Mouse (Mus musculus): ENCODE results near the gene Abcb4. TPM values are rescaled to one million over a fixed set of nuclear protein-coding genes. Genes with fewer than 3 reads are reported as not detected.

Gene Abcb4
- polyA plus RNA-seq, 1 experiment from 2014 or later: 0.49 TPM

- no peaks in the 10 kb centered on the region for H3K9me3 ChIP-seq (replicated peaks)
- no peak overlapping the region for H3K9ac ChIP-seq
- H3K27me3 ChIP-seq: no peaks in the 10 kb centered on the region
- no peak for ATAC-seq (ENCODE audit: insufficient number of reproducible peaks, low FRiP score, low TSS enrichment, low read depth)
- no peak overlapping the region for H3K4me3 ChIP-seq (replicated peaks)
- H3K4me2 ChIP-seq (replicated peaks): no peak overlapping the region
- WGBS: 81% methylated on average over 2 of the region's 2 CpGs
- no peak overlapping the region for H3K27ac ChIP-seq (replicated peaks)
- no peaks in the 10 kb centered on the region for H3K36me3 ChIP-seq
- no peaks in the 10 kb centered on the region for H3K4me1 ChIP-seq
These were observed 16.4 kb upstream of the Abcb4 start for GRCm38 (mm10) chr5:8877086-8877485.

DNA sequence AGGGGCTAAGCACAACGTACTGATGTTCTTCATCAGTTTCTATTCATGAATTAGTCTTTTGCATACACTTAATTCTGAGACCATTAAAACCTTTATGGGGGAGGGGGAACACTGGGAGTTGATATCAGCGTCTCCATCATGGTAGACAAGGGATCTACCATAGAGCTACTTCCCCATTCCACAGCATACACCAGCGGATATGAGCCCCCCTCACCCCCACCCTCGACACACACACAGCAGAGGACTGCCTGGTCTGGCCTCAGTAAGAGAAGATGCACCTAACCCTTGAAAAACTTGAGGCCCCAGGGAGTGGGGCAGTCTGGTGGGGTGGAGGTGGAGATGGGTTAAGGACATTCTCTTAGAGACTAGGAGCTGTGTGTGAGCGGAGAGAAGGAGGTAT lies 15.7 kb upstream of the Abcb4 start:
- H3K4me2 ChIP-seq (replicated peaks): no peak overlapping the region
- no peaks in the 10 kb centered on the region for H3K36me3 ChIP-seq
- no peak overlapping the region for H3K4me3 ChIP-seq (replicated peaks)
- H3K9me3 ChIP-seq (replicated peaks): no peaks in the 10 kb centered on the region
- ATAC-seq (ENCODE audit: insufficient number of reproducible peaks, low FRiP score, low TSS enrichment, low read depth): no peak
- H3K9ac ChIP-seq: no peak overlapping the region
- no peak overlapping the region for H3K27ac ChIP-seq (replicated peaks)
- H3K4me1 ChIP-seq: no peaks in the 10 kb centered on the region
- WGBS: 66% methylated on average over 5 of the region's 5 CpGs
- no peaks in the 10 kb centered on the region for H3K27me3 ChIP-seq

DNA sequence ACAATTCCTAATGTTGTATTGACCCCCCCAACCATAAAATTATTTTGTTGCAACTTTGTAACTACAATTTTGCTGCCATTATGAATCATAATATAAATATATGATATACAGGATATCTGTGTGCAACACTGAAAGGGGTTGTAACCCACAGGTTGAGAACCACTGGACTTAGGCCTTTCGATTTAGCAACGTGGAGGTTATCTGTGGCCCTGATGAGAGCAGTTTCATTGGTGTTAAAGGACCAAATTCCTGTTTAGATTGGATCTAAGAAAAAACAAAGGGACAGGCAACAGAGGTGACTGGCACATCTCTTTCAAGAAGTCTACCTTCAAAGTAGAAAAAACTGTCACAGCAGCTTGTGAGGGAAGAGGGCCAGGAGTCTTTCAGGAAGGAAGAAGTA lies 7.7 kb upstream of the Abcb4 start:
- Histone ChIP-seq H3K36me3 (no peaks in the 10 kb centered on the region), H3K27me3 (no peaks in the 10 kb centered on the region), H3K4me2 (replicated peaks) (no peak overlapping the region), H3K27ac (replicated peaks) (no peak overlapping the region), H3K9ac (no peak overlapping the region), H3K4me3 (replicated peaks) (no peak overlapping the region), H3K4me1 (no peaks in the 10 kb centered on the region), H3K9me3 (replicated peaks) (no peaks in the 10 kb centered on the region)
- no peak for ATAC-seq (ENCODE audit: insufficient number of reproducible peaks, low FRiP score, low TSS enrichment, low read depth)
- WGBS: 79% methylated on average over 2 of the region's 2 CpGs

DNA sequence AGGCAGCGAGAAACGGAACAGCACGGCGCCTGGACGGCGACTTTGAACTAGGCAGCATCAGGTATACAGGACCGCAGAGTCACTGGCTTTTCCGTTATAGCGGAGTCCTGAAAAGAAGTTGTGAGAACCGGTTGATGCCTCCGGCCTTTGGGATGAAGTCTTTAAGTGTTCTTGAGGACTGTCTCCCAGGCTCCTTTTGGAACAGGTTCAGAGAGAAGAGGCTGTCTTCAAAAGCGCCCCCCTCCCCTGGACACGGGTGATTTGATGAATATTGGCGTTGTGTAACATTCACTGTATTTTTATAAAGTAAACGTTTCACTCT lies 548 bp downstream of the Abcb4 start:
- no peak for ATAC-seq (ENCODE audit: insufficient number of reproducible peaks, low FRiP score, low TSS enrichment, low read depth)
- Histone ChIP-seq H3K27ac (replicated peaks) (no peak overlapping the region), H3K4me1 (no peaks in the 10 kb centered on the region), H3K4me2 (replicated peaks) (peak overlapping the region; percentile 95), H3K9me3 (replicated peaks) (no peaks in the 10 kb centered on the region), H3K36me3 (no peaks in the 10 kb centered on the region), H3K9ac (no peak overlapping the region), H3K4me3 (replicated peaks) (peak overlapping the region; percentile 55), H3K27me3 (peaks cover 10% of the 10 kb centered on the region; the same call in 1 of the 2 replicates)
- 8% methylated on average over 15 of the region's 15 CpGs for WGBS

GRCm38 (mm10) chr5:8894641-8895490 lies 1.3 kb downstream of the Abcb4 start:
- no peak overlapping the region for H3K27ac ChIP-seq (replicated peaks)
- H3K4me1 ChIP-seq: no peaks in the 10 kb centered on the region
- WGBS: 66% methylated on average over 15 of the region's 15 CpGs
- no peak overlapping the region for H3K4me3 ChIP-seq (replicated peaks)
- H3K9ac ChIP-seq: no peak overlapping the region
- H3K9me3 ChIP-seq (replicated peaks): no peaks in the 10 kb centered on the region
- ATAC-seq (ENCODE audit: insufficient number of reproducible peaks, low FRiP score, low TSS enrichment, low read depth): no peak
- H3K4me2 ChIP-seq (replicated peaks): peak overlapping the region; percentile 95; the same call in 1 of the 2 replicates
- peaks cover 10% of the 10 kb centered on the region; the same call in 1 of the 2 replicates for H3K27me3 ChIP-seq
- H3K36me3 ChIP-seq: no peaks in the 10 kb centered on the region

DNA sequence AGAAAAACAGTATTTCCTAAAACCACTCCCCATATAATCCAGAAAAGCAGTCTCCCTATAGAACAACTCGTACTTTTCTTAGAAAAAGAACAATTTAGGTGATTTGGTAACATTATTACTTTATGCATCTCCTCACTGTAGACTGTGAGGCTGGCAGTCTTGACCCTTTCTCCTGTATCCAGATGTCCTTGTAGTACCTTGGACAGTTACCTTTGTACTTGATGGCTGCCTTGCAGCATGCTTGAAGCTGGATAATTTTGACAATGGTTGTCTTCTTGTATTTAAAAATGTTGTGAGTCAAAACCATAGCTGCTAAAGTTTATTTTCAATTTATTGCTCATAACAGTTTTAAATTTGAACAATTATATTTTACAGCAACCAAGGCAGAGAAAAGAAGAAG lies 2.7 kb downstream of the Abcb4 start:
- Histone ChIP-seq H3K36me3 (no peaks in the 10 kb centered on the region), H3K4me1 (no peaks in the 10 kb centered on the region), H3K4me2 (replicated peaks) (no peak overlapping the region), H3K4me3 (replicated peaks) (no peak overlapping the region), H3K27ac (replicated peaks) (no peak overlapping the region), H3K9ac (no peak overlapping the region), H3K27me3 (peaks cover 10% of the 10 kb centered on the region; the same call in 1 of the 2 replicates), H3K9me3 (replicated peaks) (no peaks in the 10 kb centered on the region)
- WGBS: 58% methylated on average over 1 of the region's 1 CpGs
- ATAC-seq (ENCODE audit: insufficient number of reproducible peaks, low FRiP score, low TSS enrichment, low read depth): no peak

DNA sequence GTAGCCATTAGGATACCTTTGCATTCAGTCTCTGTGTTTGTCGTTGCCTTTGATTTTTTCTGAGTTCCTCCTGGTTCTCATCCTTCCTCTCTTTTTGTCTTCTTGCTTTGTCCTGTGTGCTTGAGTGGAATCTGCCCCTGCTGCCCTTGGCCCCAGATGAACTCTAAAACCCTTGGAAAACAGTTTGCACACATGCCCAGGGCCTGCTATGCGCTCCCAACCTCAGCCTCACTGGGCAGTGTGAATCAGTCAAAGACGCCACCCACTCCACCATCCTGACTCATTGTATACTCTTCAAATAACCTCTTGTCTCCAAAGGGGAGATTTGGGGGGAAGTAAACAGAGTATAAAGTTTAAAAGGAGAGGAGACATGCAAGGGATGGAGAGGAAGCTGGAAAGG lies 4.7 kb downstream of the Abcb4 start:
- no peak overlapping the region for H3K9ac ChIP-seq
- H3K4me2 ChIP-seq (replicated peaks): no peak overlapping the region
- H3K36me3 ChIP-seq: no peaks in the 10 kb centered on the region
- no peaks in the 10 kb centered on the region for H3K9me3 ChIP-seq (replicated peaks)
- no peak for ATAC-seq (ENCODE audit: insufficient number of reproducible peaks, low FRiP score, low TSS enrichment, low read depth)
- no peak overlapping the region for H3K4me3 ChIP-seq (replicated peaks)
- peaks cover 10% of the 10 kb centered on the region; the same call in 1 of the 2 replicates for H3K27me3 ChIP-seq
- no peak overlapping the region for H3K27ac ChIP-seq (replicated peaks)
- WGBS: 71% methylated on average over 3 of the region's 3 CpGs
- no peaks in the 10 kb centered on the region for H3K4me1 ChIP-seq

DNA sequence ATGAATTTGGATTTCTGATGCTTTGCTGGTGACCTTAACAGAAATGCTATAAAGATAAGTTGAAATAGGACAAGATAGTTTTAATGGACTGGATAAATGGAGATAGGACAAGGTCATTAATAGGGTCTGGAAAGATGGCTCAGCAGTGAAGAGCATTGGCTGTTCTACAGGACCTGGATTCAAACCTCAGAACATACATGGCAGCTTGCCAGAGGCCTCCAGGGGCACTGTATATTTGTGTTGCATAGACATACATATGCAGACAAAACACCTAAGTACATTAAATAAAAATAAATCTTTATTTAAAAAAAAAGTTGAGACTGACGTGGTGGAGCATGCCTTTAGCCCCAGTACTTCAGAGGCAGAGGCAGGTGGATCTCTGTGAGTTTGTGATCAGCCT lies 7.5 kb downstream of the Abcb4 start:
- WGBS: 69% methylated on average over 1 of the region's 1 CpGs
- Histone ChIP-seq H3K27ac (replicated peaks) (no peak overlapping the region), H3K9ac (no peak overlapping the region), H3K4me3 (replicated peaks) (no peak overlapping the region), H3K27me3 (no peaks in the 10 kb centered on the region), H3K4me1 (no peaks in the 10 kb centered on the region), H3K9me3 (replicated peaks) (no peaks in the 10 kb centered on the region), H3K36me3 (no peaks in the 10 kb centered on the region), H3K4me2 (replicated peaks) (no peak overlapping the region)
- ATAC-seq (ENCODE audit: insufficient number of reproducible peaks, low FRiP score, low TSS enrichment, low read depth): no peak

DNA sequence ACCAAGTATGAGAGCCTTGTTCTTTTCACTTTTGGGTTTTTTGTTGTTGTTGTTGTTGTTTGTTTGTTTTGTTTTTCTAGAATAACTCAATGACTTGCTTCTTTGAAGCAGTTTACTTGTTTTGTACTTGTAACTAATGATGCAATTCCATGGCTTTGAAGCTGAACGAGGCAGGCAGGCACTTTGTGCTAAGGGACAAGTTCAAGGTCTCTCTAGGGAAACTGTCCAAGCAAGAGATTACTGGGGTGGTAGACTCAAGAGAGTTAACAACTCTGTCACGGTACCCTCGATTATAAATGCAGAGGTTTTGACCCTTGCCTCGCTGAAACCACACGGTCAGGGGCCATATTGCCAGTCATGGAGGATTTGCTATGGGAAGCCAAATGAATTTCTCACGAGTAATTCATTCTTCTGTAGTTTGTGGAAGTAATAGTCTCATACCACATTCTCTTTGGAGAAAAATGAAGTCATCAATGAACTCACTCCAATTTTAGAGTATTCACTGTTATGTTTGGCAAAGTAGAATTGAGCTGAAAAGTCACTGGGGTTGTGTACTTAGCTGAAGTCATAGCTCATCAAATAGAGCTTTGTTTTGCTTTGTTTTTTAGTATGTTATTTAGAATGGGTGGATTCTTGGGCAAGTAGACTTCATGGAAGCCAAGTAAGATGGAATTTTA lies 8.8 kb downstream of the Abcb4 start:
- Histone ChIP-seq H3K4me3 (replicated peaks) (no peak overlapping the region), H3K4me2 (replicated peaks) (no peak overlapping the region), H3K36me3 (no peaks in the 10 kb centered on the region), H3K27ac (replicated peaks) (no peak overlapping the region), H3K9ac (no peak overlapping the region), H3K4me1 (no peaks in the 10 kb centered on the region), H3K9me3 (replicated peaks) (no peaks in the 10 kb centered on the region), H3K27me3 (no peaks in the 10 kb centered on the region)
- no peak for ATAC-seq (ENCODE audit: insufficient number of reproducible peaks, low FRiP score, low TSS enrichment, low read depth)
- WGBS: 68% methylated on average over 6 of the region's 6 CpGs

DNA sequence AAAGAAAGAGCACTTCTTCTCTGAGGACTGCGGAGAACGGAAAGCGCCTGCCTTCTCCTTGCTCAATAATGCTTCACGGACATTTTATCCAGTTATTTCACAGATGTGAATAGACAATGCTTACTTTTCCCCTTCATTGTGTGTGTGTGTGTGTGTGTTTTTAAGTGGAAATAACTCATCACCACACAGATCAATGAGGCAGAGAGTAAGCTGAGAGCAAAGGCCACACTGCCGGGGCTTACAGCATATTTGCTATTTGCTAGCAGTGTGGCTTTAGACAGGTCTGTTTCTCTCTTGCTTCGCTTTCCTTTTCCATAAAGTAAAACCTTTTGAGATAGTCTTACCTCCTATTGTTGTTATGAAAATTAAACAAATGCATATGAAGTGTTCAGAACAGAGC lies 11.0 kb downstream of the Abcb4 start:
- no peaks in the 10 kb centered on the region for H3K9me3 ChIP-seq (replicated peaks)

GRCm38 (mm10) chr5:8911567-8912198 lies 18.2 kb downstream of the Abcb4 start:
- ATAC-seq (ENCODE audit: insufficient number of reproducible peaks, low FRiP score, low TSS enrichment, low read depth): no peak
- Histone ChIP-seq H3K27ac (replicated peaks) (no peak overlapping the region), H3K27me3 (no peaks in the 10 kb centered on the region), H3K4me1 (no peaks in the 10 kb centered on the region), H3K36me3 (no peaks in the 10 kb centered on the region), H3K9me3 (replicated peaks) (no peaks in the 10 kb centered on the region), H3K9ac (no peak overlapping the region), H3K4me3 (replicated peaks) (no peak overlapping the region), H3K4me2 (replicated peaks) (no peak overlapping the region)
- WGBS: 69% methylated on average over 8 of the region's 8 CpGs

More for the DNA sequence above, 11.0 kb downstream of the Abcb4 start:
- Histone ChIP-seq H3K4me2 (replicated peaks) (no peak overlapping the region), H3K27ac (replicated peaks) (no peak overlapping the region), H3K27me3 (no peaks in the 10 kb centered on the region), H3K36me3 (no peaks in the 10 kb centered on the region), H3K4me1 (no peaks in the 10 kb centered on the region), H3K9ac (no peak overlapping the region), H3K4me3 (replicated peaks) (no peak overlapping the region)
- WGBS: 72% methylated on average over 6 of the region's 6 CpGs
- no peak for ATAC-seq (ENCODE audit: insufficient number of reproducible peaks, low FRiP score, low TSS enrichment, low read depth)
